Mouse (Mus musculus) adrenal gland, postnatal 14 days (tissue): ENCODE results near the gene Ccdc78. TPM values are rescaled to one million over a fixed set of nuclear protein-coding genes. Genes with fewer than 3 reads are reported as not detected.
A peak's percentile ranks its signal among the peaks of the same experiment; 100 is the strongest.
"Not testable (repeated sequence)": the region's sequence is repeated elsewhere in the genome, so short reads cannot be mapped to it uniquely, and the experiment has no call there.

Experiments used
- DNase-seq: peaks from one replicate; pipeline ENCODE4 v3.0.0; 2021; ENCODE audit warnings: mixed read lengths
- total RNA-seq: library from RNA; stranded (reverse); gene quantifications from 2 replicates; pipeline ENCODE4 v1.2.3, GENCODE M21; 2021

Gene Ccdc78
- total RNA-seq, 1 experiment from 2014 or later, result not detected

GRCm38 (mm10) chr17:25783086-25783485, 3.3 kb upstream of the Ccdc78 start:
- peak; percentile 87 for DNase-seq

DNA sequence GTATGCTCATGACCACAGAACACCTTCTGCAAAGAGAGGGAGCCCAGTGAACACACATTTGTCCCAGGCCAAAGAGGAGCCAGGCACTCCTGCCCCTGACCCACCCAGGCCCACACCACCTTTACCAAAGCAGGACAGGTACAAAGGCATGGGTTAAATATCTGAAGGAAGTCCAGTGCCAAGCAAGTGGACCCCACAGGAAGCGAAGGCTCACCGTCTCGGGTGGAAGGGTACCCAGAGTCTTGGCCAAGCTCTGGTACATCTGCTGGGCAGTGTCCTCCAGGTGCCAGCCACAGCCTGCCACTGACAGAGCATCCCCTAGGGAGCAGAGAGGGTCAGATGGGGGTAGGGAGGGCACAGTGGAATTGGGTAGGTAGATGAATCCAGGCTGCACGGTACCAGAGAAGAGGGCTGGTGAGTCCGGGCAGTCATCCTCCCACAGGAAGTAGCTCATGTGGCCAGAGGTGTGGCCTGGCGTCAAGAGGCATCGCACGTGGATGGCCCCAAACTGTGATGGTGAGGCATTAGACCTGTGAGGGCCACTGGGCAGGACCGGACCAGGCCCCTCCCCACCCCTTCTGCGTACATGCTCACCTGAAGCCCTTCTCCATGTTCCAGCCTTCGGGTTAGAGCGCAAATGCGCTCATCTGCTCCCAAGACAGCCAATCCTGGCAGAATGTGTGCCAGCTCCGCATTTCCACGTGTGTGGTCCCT, 2.4 kb upstream of the Ccdc78 start:
- no peak for DNase-seq

DNA sequence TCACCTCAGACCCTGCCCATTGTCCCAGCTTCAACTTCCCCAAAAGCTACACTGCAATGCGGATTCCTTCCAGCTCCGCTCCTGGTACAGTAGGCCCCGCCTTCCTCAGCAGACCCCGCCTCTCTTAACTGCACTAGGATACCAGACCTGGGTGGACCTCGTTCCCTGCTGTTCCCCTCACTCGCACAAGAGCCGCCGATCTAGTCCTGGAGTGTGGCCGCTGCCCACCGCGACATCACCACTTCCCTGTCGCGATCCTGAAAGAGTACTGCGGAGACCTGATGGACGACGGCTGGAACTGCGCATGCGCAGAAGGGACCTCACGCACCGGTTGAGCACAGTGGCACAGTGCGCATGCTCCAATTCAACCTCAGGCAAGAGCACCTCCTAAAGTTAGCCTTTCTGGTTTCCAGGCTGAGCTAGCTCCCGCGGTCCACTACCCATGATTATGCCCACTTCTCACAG, 1.1 kb upstream of the Ccdc78 start, which contains the start of gene Haghl:
Gene Haghl, minus strand, starts transcription at position 393 of the 465 bp plus-strand sequence.
- peak; percentile 97 for DNase-seq

DNA sequence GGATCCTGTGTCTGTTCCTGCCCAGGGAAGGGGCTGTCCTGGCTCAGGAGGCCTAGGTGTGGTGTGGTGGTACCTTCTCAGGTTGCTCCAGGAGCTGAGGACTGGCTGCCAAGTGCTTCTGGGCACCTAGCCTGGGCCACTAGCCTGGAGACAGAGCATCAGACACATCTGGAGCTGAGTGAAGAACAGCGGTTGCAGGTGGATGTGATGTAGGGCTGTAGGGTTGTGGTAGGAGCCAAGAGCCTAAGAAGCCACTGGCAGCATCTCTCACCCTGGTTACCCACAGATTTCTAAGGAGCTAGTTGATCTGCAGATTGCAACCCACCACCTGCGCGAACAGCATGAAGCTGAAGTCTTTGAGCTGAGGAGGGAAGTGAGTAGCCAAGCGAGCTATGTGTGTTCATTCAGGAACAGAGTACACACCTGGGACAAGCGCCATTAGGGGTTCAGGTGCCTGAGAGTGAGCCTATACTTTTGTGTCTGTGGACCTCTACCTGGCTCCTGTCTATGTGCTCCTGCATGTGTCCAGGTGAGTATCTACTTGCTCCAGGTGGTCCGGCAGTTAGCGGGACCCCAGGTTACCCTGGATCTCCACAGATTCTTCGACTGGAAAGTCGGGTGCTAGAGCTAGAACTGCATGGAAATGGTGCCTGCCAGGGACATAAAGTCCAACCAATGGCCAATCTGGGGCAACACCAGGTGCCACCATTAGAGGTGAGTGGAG, 563 bp downstream of the Ccdc78 start:
- no peak for DNase-seq

- DNase-seq, result no peak
Measured at GRCm38 (mm10) chr17:25791320-25791842, 5.0 kb downstream of the Ccdc78 start.

DNA sequence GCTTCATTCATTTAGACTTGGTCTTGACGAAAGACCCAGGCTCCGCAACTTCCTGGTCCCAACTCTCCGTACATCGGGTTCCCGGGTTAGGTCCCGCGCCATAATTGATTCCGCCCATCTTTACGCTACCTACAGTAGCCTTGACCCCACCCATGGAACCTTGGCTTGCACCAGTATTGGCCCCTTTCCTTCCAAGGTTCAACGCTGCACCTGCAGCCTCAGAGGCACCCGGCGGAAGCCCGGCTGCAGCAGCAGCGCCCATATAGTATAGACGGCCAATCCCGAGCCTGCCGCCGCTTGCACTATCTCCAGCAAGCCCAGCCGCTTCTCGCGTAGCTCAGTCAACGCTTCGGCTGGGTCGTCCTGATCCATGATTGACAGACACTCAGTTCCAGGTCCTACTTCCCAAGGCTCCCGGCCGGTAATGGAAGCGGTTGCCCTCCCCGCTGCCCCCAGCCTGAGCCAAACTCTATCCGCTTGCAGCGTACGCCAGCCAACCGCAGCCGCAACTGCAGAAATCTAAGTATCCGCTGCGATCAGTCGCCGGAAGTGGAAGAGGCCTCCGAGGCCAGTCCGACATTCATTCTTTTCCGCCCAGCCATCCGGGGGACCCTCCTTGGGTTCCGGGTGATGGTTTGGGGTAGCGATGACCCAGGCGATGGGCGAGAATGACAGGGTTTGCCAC, 5.6 kb downstream of the Ccdc78 start:
- DNase-seq, result peak; percentile 93

GRCm38 (mm10) chr17:25792615-25793014, 6.2 kb downstream of the Ccdc78 start, which contains the start of gene Fam173a:
TSS of gene Fam173a (minus strand) at chr17:25792901.
- peak; percentile 91 for DNase-seq

GRCm38 (mm10) chr17:25794197-25794596, 7.8 kb downstream of the Ccdc78 start:
- no peak for DNase-seq

GRCm38 (mm10) chr17:25794998-25795397, 8.6 kb downstream of the Ccdc78 start:
- no peak for DNase-seq

DNA sequence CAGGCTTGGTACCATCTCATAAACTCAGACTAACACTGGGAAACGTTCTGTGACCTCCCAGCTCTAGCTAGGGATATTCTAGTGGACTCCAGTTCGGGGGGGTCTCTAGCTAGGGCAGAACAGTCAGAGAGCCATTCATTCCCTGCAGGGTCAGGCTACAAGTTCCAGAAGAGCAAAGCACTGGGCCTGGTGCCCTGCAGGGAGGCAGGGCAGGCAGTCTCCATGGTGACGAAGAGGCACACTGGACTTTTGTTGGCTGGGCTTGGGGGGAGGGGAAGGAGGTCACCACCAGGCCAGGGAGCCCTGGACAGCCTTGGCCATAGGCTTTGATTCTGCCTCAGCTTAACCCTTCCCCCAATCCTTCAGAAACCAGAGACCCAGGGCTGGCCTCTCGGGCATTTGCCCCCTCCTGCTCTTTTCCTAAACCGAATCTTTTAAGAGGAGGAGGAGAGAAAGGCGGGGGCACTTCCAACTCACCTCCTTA, 9.3 kb downstream of the Ccdc78 start, which contains the start of gene AC134908.4:
Gene AC134908.4, minus strand, starts transcription at position 51 of the 484 bp plus-strand sequence.
- peak; percentile 70 for DNase-seq

DNA sequence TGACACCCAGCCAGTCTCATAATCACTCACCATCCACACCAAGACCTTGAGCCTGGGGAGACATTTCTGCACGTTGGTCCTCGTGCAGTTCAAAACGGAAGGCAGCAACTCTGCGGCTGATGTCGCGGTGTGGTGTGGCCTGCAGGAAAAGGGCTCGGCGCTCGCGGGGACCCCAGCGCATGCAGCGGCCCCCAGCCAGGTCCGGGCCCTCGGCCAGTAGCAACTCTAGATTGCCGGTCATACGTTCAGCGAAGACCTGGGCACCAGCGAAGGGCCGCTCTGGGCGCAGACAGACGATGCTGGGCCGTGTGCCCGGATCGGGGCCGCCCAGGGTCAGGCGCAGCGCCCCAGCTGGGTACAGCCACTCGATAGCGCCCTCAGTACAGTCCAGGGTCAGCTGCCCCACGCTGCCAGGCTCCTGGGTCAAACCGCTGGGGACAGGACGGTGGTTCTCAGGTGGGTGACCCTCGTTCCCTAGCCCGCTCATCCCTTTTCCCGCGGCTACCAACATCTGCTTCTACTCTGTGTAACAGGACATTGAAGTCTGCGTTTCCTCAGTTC, 9.9 kb downstream of the Ccdc78 start:
- peak; percentile 51 for DNase-seq

GRCm38 (mm10) chr17:25796951-25797369, 10.6 kb downstream of the Ccdc78 start, which contains the start of gene Metrn:
TSS of gene Metrn (minus strand) at chr17:25797136.
- DNase-seq, result peak; percentile 95

DNA sequence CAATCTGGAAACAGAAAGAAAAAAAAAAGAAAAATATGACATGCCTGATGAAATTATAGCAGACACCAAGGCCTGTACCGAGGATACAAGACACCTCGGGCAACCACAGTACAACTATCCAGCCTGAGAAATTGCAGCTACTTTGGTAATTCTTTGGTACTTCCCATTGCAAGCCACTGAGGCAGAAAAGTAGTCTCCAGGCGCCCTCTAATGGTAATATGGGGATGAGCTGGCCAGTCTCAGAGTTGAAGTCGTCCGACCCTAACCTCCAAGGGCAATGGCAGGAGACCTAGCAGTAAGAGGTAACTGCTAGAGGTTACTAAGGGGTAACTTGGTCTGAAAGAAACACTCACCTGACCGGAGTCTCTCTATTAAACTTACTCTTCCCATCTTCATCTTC, 14.6 kb downstream of the Ccdc78 start:
- DNase-seq, result peak; percentile 76

- DNase-seq, result peak; percentile 92
Measured at GRCm38 (mm10) chr17:25802825-25803517, 16.6 kb downstream of the Ccdc78 start.

- DNase-seq, result peak; percentile 67
Measured at GRCm38 (mm10) chr17:25806507-25806906, 20.1 kb downstream of the Ccdc78 start.

- DNase-seq, result not testable (repeated sequence)
Measured at GRCm38 (mm10) chr17:25807452-25807851, 21.1 kb downstream of the Ccdc78 start.

DNA sequence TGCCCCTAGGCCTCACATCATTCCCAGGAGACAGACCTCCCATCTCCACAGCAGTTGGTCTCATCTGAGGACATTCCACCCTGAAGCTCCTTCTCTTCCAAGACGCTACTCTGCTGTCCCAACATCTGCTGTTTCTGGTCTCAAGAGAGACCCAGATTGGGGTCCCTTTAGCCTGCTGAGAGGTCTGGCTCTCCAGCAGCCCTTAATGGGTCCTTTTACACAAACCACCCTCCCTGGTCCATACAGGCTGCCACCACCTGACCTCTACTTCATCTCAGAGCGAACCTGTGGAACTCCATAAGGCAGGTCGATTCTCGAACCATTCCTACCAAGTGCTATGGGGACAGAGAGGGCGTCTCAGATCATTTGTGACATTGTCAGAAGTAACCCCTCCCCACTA, 21.6 kb downstream of the Ccdc78 start:
- DNase-seq, result no peak

GRCm38 (mm10) chr17:25808789-25809605, 22.6 kb downstream of the Ccdc78 start, which contains the start of gene Fbxl16:
TSS of gene Fbxl16 (plus strand) at chr17:25809085.
- DNase-seq, result peak; percentile 92

DNA sequence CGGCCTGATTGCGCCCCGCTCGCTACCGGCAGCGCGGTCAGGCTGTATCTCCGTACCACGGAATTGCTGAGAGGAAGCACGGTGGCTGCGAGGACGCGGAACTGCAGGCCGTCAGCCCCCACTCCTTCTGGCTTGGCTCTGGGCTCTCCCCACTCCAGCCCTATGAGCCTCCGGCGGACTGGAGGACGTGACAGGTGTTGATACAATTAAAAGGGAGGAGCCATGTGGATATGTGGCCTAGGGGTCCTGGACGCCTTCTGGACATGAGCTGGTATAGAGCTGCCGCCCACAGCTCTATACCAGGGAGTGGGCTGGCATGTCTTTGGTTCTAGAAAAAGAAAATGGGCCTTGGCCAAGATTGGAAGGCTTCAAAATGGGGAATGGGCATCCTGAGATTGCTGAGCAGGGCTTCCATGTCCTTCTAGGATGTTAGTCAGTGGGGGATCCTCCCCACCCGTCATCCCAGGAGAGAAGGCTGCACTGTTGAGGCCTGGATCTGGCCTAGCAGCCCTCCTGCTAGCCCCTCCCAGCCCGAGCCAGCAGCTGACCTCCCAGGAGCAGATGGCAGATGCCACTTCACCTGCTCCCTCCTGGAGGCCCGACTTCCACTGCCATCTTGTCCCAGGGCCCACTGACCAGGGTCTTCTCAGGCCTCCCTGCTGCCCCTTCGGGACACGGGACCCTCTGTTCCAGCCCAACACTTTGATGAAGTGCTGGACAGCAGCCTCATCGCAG, 23.4 kb downstream of the Ccdc78 start:
- DNase-seq, result no peak
